Mouse (Mus musculus): ENCODE data around the gene Snrnp25. TPM values are rescaled to one million over a fixed set of nuclear protein-coding genes. Genes with fewer than 3 reads are reported as not detected.
A peak's percentile ranks its signal among the peaks of the same experiment; 100 is the strongest.

Gene Snrnp25
- polyA plus RNA-seq, 1 experiment from 2014 or later = 58.0 TPM

GRCm38 (mm10) chr11:32241391-32241790 is 36.2 kb downstream of the Snrnp25 start:
- DNase-seq (ENCODE audit: low spot score) (peak; percentile 47), ATAC-seq (replicated peaks; ENCODE audit: low FRiP score, low TSS enrichment, low read depth) (no peak)
- Histone ChIP-seq H3K27me3 (replicated peaks; ENCODE audit: control insufficient read depth, insufficient read depth, low read length) (no peaks in the 10 kb centered on the region), H3K4me3 (ENCODE audit: low read depth, low read length) (no peak overlapping the region), H3K27ac (ENCODE audit: low read depth) (no peak overlapping the region), H3K9me3 (ENCODE audit: control insufficient read depth, low read length) (no peaks in the 10 kb centered on the region), H3K4me1 (replicated peaks; ENCODE audit: control insufficient read depth, insufficient read depth, low read length) (peaks cover 2% of the 10 kb centered on the region; the same call in 1 of the 2 replicates), H3K36me3 (ENCODE audit: control insufficient read depth, insufficient read depth, low read length) (peaks cover 51% of the 10 kb centered on the region), H3K9ac (ENCODE audit: low read length) (no peak overlapping the region), H3K4me2 (ENCODE audit: low read length) (no peak overlapping the region)

GRCm38 (mm10) chr11:32242209-32242608 is 37.0 kb downstream of the Snrnp25 start:
- 87% methylated on average over 3 of the region's 3 CpGs for WGBS
- no peaks in the 10 kb centered on the region for H3K27me3 ChIP-seq (replicated peaks; ENCODE audit: control insufficient read depth, insufficient read depth, low read length)
- DNase-seq (ENCODE audit: low spot score) = peak; percentile 43
- H3K4me3 ChIP-seq (ENCODE audit: low read depth, low read length) = no peak overlapping the region
- H3K4me1 ChIP-seq (replicated peaks; ENCODE audit: control insufficient read depth, insufficient read depth, low read length) = no peaks in the 10 kb centered on the region; the same call in 1 of the 2 replicates
- H3K27ac ChIP-seq (ENCODE audit: low read depth) = no peak overlapping the region
- H3K9me3 ChIP-seq (ENCODE audit: control insufficient read depth, low read length) = no peaks in the 10 kb centered on the region
- no peak for ATAC-seq (replicated peaks; ENCODE audit: low FRiP score, low TSS enrichment, low read depth)
- H3K36me3 ChIP-seq (ENCODE audit: control insufficient read depth, insufficient read depth, low read length) = peaks cover 55% of the 10 kb centered on the region
- no peak overlapping the region for H3K4me2 ChIP-seq (ENCODE audit: low read length)
- H3K9ac ChIP-seq (ENCODE audit: low read length) = no peak overlapping the region

- ATAC-seq (replicated peaks; ENCODE audit: low FRiP score, low TSS enrichment, low read depth) (no peak), DNase-seq (ENCODE audit: low spot score) (peak; percentile 39)
- Histone ChIP-seq H3K4me1 (replicated peaks; ENCODE audit: control insufficient read depth, insufficient read depth, low read length) (no peaks in the 10 kb centered on the region; the same call in 1 of the 2 replicates), H3K9ac (ENCODE audit: low read length) (no peak overlapping the region), H3K27me3 (replicated peaks; ENCODE audit: control insufficient read depth, insufficient read depth, low read length) (no peaks in the 10 kb centered on the region), H3K27ac (ENCODE audit: low read depth) (no peak overlapping the region), H3K4me3 (ENCODE audit: low read depth, low read length) (no peak overlapping the region), H3K36me3 (ENCODE audit: control insufficient read depth, insufficient read depth, low read length) (peaks cover 67% of the 10 kb centered on the region), H3K4me2 (ENCODE audit: low read length) (no peak overlapping the region), H3K9me3 (ENCODE audit: control insufficient read depth, low read length) (no peaks in the 10 kb centered on the region)
- 64% methylated on average over 7 of the region's 7 CpGs for WGBS
Measured at GRCm38 (mm10) chr11:32243205-32243955, 38.2 kb downstream of the Snrnp25 start.

- H3K9ac ChIP-seq (ENCODE audit: low read length) = no peak overlapping the region
- WGBS = 83% methylated on average over 3 of the region's 3 CpGs
- peaks cover 65% of the 10 kb centered on the region for H3K36me3 ChIP-seq (ENCODE audit: control insufficient read depth, insufficient read depth, low read length)
- no peak overlapping the region for H3K27ac ChIP-seq (ENCODE audit: low read depth)
- DNase-seq (ENCODE audit: low spot score) (no peak), ATAC-seq (replicated peaks; ENCODE audit: low FRiP score, low TSS enrichment, low read depth) (no peak)
- H3K27me3 ChIP-seq (replicated peaks; ENCODE audit: control insufficient read depth, insufficient read depth, low read length) = no peaks in the 10 kb centered on the region
- H3K4me2 ChIP-seq (ENCODE audit: low read length) = no peak overlapping the region
- H3K4me1 ChIP-seq (replicated peaks; ENCODE audit: control insufficient read depth, insufficient read depth, low read length) = no peaks in the 10 kb centered on the region; the same call in 1 of the 2 replicates
- H3K9me3 ChIP-seq (ENCODE audit: control insufficient read depth, low read length) = no peaks in the 10 kb centered on the region
- no peak overlapping the region for H3K4me3 ChIP-seq (ENCODE audit: low read depth, low read length)
Measured at GRCm38 (mm10) chr11:32244064-32244463, 38.8 kb downstream of the Snrnp25 start.

GRCm38 (mm10) chr11:32244617-32245016 is 39.4 kb downstream of the Snrnp25 start:
- no peak overlapping the region for H3K9ac ChIP-seq (ENCODE audit: low read length)
- no peaks in the 10 kb centered on the region; the same call in 1 of the 2 replicates for H3K4me1 ChIP-seq (replicated peaks; ENCODE audit: control insufficient read depth, insufficient read depth, low read length)
- H3K4me3 ChIP-seq (ENCODE audit: low read depth, low read length) = no peak overlapping the region
- no peak for DNase-seq (ENCODE audit: low spot score)
- H3K27me3 ChIP-seq (replicated peaks; ENCODE audit: control insufficient read depth, insufficient read depth, low read length) = no peaks in the 10 kb centered on the region
- H3K36me3 ChIP-seq (ENCODE audit: control insufficient read depth, insufficient read depth, low read length) = peaks cover 65% of the 10 kb centered on the region
- 93% methylated on average over 1 of the region's 1 CpGs for WGBS
- no peak overlapping the region for H3K27ac ChIP-seq (ENCODE audit: low read depth)
- ATAC-seq (replicated peaks; ENCODE audit: low FRiP score, low TSS enrichment, low read depth) = no peak
- no peaks in the 10 kb centered on the region for H3K9me3 ChIP-seq (ENCODE audit: control insufficient read depth, low read length)
- H3K4me2 ChIP-seq (ENCODE audit: low read length) = no peak overlapping the region

GRCm38 (mm10) chr11:32245614-32246013 is 40.4 kb downstream of the Snrnp25 start:
- DNase-seq (ENCODE audit: low spot score) = no peak
- H3K4me2 ChIP-seq (ENCODE audit: low read length) = no peak overlapping the region
- no peak overlapping the region for H3K9ac ChIP-seq (ENCODE audit: low read length)
- H3K27me3 ChIP-seq (replicated peaks; ENCODE audit: control insufficient read depth, insufficient read depth, low read length) = no peaks in the 10 kb centered on the region
- H3K4me1 ChIP-seq (replicated peaks; ENCODE audit: control insufficient read depth, insufficient read depth, low read length) = no peaks in the 10 kb centered on the region; the same call in 1 of the 2 replicates
- H3K27ac ChIP-seq (ENCODE audit: low read depth) = no peak overlapping the region
- H3K4me3 ChIP-seq (ENCODE audit: low read depth, low read length) = no peak overlapping the region
- ATAC-seq (replicated peaks; ENCODE audit: low FRiP score, low TSS enrichment, low read depth) = no peak
- H3K36me3 ChIP-seq (ENCODE audit: control insufficient read depth, insufficient read depth, low read length) = peaks cover 67% of the 10 kb centered on the region
- H3K9me3 ChIP-seq (ENCODE audit: control insufficient read depth, low read length) = no peaks in the 10 kb centered on the region
- 90% methylated on average over 6 of the region's 6 CpGs for WGBS

GRCm38 (mm10) chr11:32247068-32247467 is 41.9 kb downstream of the Snrnp25 start:
- no peak overlapping the region for H3K4me3 ChIP-seq (ENCODE audit: low read depth, low read length)
- no peak overlapping the region for H3K4me2 ChIP-seq (ENCODE audit: low read length)
- no peaks in the 10 kb centered on the region for H3K9me3 ChIP-seq (ENCODE audit: control insufficient read depth, low read length)
- DNase-seq (ENCODE audit: low spot score) (no peak), ATAC-seq (replicated peaks; ENCODE audit: low FRiP score, low TSS enrichment, low read depth) (0 out of 2 replicates have a peak, but pooled peaks have one; percentile 18)
- H3K36me3 ChIP-seq (ENCODE audit: control insufficient read depth, insufficient read depth, low read length) = peaks cover 60% of the 10 kb centered on the region
- H3K9ac ChIP-seq (ENCODE audit: low read length) = no peak overlapping the region
- H3K27me3 ChIP-seq (replicated peaks; ENCODE audit: control insufficient read depth, insufficient read depth, low read length) = no peaks in the 10 kb centered on the region
- no peak overlapping the region for H3K27ac ChIP-seq (ENCODE audit: low read depth)
- no peaks in the 10 kb centered on the region; the same call in 1 of the 2 replicates for H3K4me1 ChIP-seq (replicated peaks; ENCODE audit: control insufficient read depth, insufficient read depth, low read length)

- Histone ChIP-seq H3K4me3 (ENCODE audit: low read depth, low read length) (no peak overlapping the region), H3K27ac (ENCODE audit: low read depth) (no peak overlapping the region), H3K36me3 (ENCODE audit: control insufficient read depth, insufficient read depth, low read length) (peaks cover 69% of the 10 kb centered on the region), H3K9me3 (ENCODE audit: control insufficient read depth, low read length) (no peaks in the 10 kb centered on the region), H3K4me1 (replicated peaks; ENCODE audit: control insufficient read depth, insufficient read depth, low read length) (no peaks in the 10 kb centered on the region; the same call in 1 of the 2 replicates), H3K9ac (ENCODE audit: low read length) (no peak overlapping the region), H3K27me3 (replicated peaks; ENCODE audit: control insufficient read depth, insufficient read depth, low read length) (no peaks in the 10 kb centered on the region), H3K4me2 (ENCODE audit: low read length) (no peak overlapping the region)
- DNase-seq (ENCODE audit: low spot score) (no peak), ATAC-seq (replicated peaks; ENCODE audit: low FRiP score, low TSS enrichment, low read depth) (no peak)
- 84% methylated on average over 3 of the region's 3 CpGs for WGBS
Measured at GRCm38 (mm10) chr11:32248350-32248749, 43.1 kb downstream of the Snrnp25 start.
